Mouse (Mus musculus) hindbrain, postnatal 0 days (tissue): ENCODE data around the gene Kat5. TPM values are rescaled to one million over a fixed set of nuclear protein-coding genes. Genes with fewer than 3 reads are reported as not detected.

Experiments
- ATAC-seq: fragments of 200-750 bp; cut with Nextera tagmentation; 2 replicates; pipeline ENCODE4 v1.8.0; 2017; ENCODE audit warnings: mild to moderate bottlenecking, moderate TSS enrichment, moderate library complexity
- DNase-seq: peaks from one replicate; pipeline ENCODE4 v3.0.0-alpha.2; 2015; ENCODE audit warnings: low spot score
- H3K27ac ChIP-seq: fragments of 300-500 bp; sonication (generic); 2 replicates; pipeline ENCODE4 v1.5.1; 2014; ENCODE audit warnings: mild to moderate bottlenecking
- H3K27me3 ChIP-seq: fragments of 300-500 bp; sonication (generic); 2 replicates; pipeline ENCODE4 v1.6.1; 2014; ENCODE audit warnings: low read length, mixed read lengths; ENCODE audit not compliant: insufficient read depth
- H3K36me3 ChIP-seq: fragments of 300-500 bp; sonication (generic); 2 replicates; pipeline ENCODE4 v1.6.1; 2014; ENCODE audit warnings: low read length, mixed read lengths; ENCODE audit not compliant: insufficient read depth
- H3K4me1 ChIP-seq: fragments of 300-500 bp; sonication (generic); 2 replicates; pipeline ENCODE4 v1.6.1; 2014; ENCODE audit warnings: antibody characterized with exemption, low read length, mixed read lengths; ENCODE audit not compliant: insufficient read depth
- H3K4me2 ChIP-seq: fragments of 300-500 bp; sonication (generic); 2 replicates; pipeline ENCODE4 v1.6.1; 2014; ENCODE audit warnings: low read depth, mild to moderate bottlenecking, low read length, moderate library complexity, mixed read lengths
- H3K4me3 ChIP-seq: fragments of 300-500 bp; sonication (generic); 2 replicates; pipeline ENCODE4 v1.5.1; 2014; ENCODE audit warnings: low read length
- H3K9ac ChIP-seq: fragments of 300-500 bp; sonication (generic); replicated peaks from 2 replicates; pipeline ENCODE4 v1.6.1; 2014; ENCODE audit warnings: mild to moderate bottlenecking, low read length, moderate library complexity, mixed read lengths
- H3K9me3 ChIP-seq: fragments of 300-500 bp; sonication (generic); 2 replicates; pipeline ENCODE4 v1.6.1; 2016; ENCODE audit warnings: low read length, mixed read lengths
- CTCF ChIP-seq: IDR thresholded peaks from 2 replicates; pipeline ENCODE4 v1.5.1; 2016; ENCODE audit warnings: antibody characterized with exemption, control low read depth, low read depth
- WGBS: fragments of 180-500 bp; shearing (Covaris S2); extraction: QIAGEN DNeasy Blood & Tissue Kit; methylation state at CpG from one replicate; pipeline ENCODE4 v1.1.7; 2014; 5-methylcytosine and 5-hydroxymethylcytosine counted together
- polyA plus RNA-seq: library from polyadenylated mRNA; unstranded; fragments of >200 nt; fragmentation: Nextera tagmentation; extraction: Ambion mirVana; gene quantifications from 2 replicates; pipeline ENCODE4 v1.2.1, GENCODE M21; 2015
- total RNA-seq: library from RNA; depleted of rRNA; stranded (reverse); fragments of >200 nt; gene quantifications from 2 replicates; pipeline ENCODE4 v1.2.3, GENCODE M21; 2014

The Kat5 gene
- total and polyA plus RNA-seq, 2 experiments from 2014 or later = 72.0 to 95.2 TPM

DNA sequence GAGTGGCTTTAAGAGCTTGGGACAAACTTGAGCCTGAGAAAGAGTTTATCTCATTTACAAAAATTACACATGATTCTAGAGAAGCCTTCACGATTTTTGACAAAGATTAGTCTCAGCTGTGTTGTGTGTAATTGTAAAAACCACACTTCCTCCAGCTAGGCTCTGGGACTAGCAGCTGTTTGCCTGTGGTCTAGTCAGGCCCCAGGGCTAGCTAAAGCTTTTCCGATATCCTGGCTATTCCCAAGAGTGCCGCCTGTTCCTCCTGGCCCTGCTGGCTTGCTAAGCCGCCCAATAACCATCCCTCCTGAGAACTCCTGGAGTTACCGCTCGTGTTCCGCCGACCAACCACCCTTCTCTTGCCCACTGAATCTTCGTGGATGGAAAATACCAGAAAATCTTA is 22.1 kb upstream of the Kat5 start:
- Histone ChIP-seq H3K27ac (no peak overlapping the region), H3K9me3 (no peaks in the 10 kb centered on the region), H3K4me2 (no peak overlapping the region), H3K9ac (no peak overlapping the region), H3K4me3 (no peak overlapping the region), H3K36me3 (no peaks in the 10 kb centered on the region), H3K4me1 (peaks cover 9% of the 10 kb centered on the region), H3K27me3 (no peaks in the 10 kb centered on the region)
- ATAC-seq = no peak
- no peak for DNase-seq
- no peak for TF ChIP-seq CTCF
- WGBS = 78% methylated on average over 9 of the region's 9 CpGs

- no peak overlapping the region for H3K4me3 ChIP-seq
- H3K9me3 ChIP-seq = no peaks in the 10 kb centered on the region
- H3K9ac ChIP-seq = no peak overlapping the region
- ATAC-seq (no peak), DNase-seq (no peak)
- no peak overlapping the region for H3K4me2 ChIP-seq
- TF ChIP-seq CTCF = no peak
- H3K4me1 ChIP-seq = no peaks in the 10 kb centered on the region
- no peaks in the 10 kb centered on the region for H3K36me3 ChIP-seq
- no peak overlapping the region for H3K27ac ChIP-seq
- H3K27me3 ChIP-seq = no peaks in the 10 kb centered on the region
These were observed 19.9 kb upstream of the Kat5 start for GRCm38 (mm10) chr19:5629907-5630306.

DNA sequence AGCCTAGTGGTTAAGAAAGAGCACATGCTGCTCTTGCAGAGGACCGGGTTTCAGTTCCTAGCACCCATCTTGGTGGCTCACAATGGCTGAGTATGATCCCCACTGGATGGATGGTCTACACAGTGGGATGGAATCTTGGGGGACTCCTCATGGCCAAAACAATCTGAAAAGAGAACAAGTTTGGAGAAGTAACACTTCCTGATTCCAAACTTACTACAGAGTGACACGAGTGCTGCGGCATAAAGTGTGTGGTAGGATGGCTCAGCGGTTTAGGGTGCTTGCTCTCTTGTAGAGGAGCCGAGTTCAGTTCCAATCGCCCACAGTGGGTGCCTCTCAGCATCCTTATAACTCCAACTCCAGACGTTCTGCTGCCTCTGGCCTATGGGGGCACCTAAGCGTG is 15.3 kb upstream of the Kat5 start:
- H3K9ac ChIP-seq = no peak overlapping the region
- no peaks in the 10 kb centered on the region for H3K4me1 ChIP-seq
- WGBS = 88% methylated on average over 8 of the region's 8 CpGs
- no peaks in the 10 kb centered on the region for H3K9me3 ChIP-seq
- no peak overlapping the region for H3K4me3 ChIP-seq
- DNase-seq (no peak), ATAC-seq (no peak)
- no peak overlapping the region for H3K27ac ChIP-seq
- H3K4me2 ChIP-seq = no peak overlapping the region
- TF ChIP-seq CTCF = no peak
- no peaks in the 10 kb centered on the region for H3K36me3 ChIP-seq
- H3K27me3 ChIP-seq = no peaks in the 10 kb centered on the region

GRCm38 (mm10) chr19:5621884-5622283 is 11.8 kb upstream of the Kat5 start:
- H3K27ac ChIP-seq = no peak overlapping the region
- WGBS = 78% methylated on average over 5 of the region's 5 CpGs

GRCm38 (mm10) chr19:5620007-5620406 is 10.0 kb upstream of the Kat5 start:
- H3K27me3 ChIP-seq = no peaks in the 10 kb centered on the region; the same call in 1 of the 2 replicates
- H3K27ac ChIP-seq = no peak overlapping the region
- no peak overlapping the region for H3K4me2 ChIP-seq
- H3K36me3 ChIP-seq = no peaks in the 10 kb centered on the region
- H3K9ac ChIP-seq = no peak overlapping the region
- TF ChIP-seq CTCF = no peak
- no peaks in the 10 kb centered on the region for H3K9me3 ChIP-seq
- no peaks in the 10 kb centered on the region for H3K4me1 ChIP-seq
- no peak for DNase-seq
- no peak overlapping the region for H3K4me3 ChIP-seq
- 93% methylated on average over 4 of the region's 4 CpGs for WGBS
- no peak for ATAC-seq

More at GRCm38 (mm10) chr19:5621884-5622283, 11.8 kb upstream of the Kat5 start:
- Histone ChIP-seq H3K4me3 (no peak overlapping the region), H3K9me3 (no peaks in the 10 kb centered on the region), H3K4me1 (no peaks in the 10 kb centered on the region), H3K4me2 (no peak overlapping the region), H3K27me3 (no peaks in the 10 kb centered on the region), H3K36me3 (no peaks in the 10 kb centered on the region), H3K9ac (no peak overlapping the region)
- DNase-seq = no peak
- no peak for ATAC-seq
- no peak for TF ChIP-seq CTCF

DNA sequence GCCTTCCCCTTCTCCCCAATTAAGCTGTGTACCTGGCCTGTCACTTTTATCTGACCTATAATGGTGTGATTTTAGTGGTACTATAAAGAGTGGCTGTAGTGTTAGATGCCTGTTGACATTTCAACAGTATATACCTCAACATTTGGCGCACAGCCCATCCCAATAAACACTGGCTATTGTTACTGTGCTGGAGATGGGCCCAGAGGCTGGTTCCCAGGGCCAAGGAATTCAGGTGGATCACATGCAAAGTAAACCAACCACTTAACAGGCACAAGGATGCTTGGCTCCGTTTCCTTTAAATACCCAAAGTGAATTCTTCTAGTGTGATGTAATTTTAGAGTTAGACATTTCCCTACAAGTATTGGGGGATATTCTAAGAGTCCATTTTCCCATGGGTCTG is 4.9 kb upstream of the Kat5 start:
- WGBS = 50% methylated on average over 2 of the region's 2 CpGs
- no peak for DNase-seq
- Histone ChIP-seq H3K9me3 (no peaks in the 10 kb centered on the region), H3K27me3 (no peaks in the 10 kb centered on the region; the same call in 1 of the 2 replicates), H3K4me3 (no peak overlapping the region), H3K9ac (no peak overlapping the region), H3K27ac (no peak overlapping the region), H3K4me1 (no peaks in the 10 kb centered on the region), H3K36me3 (no peaks in the 10 kb centered on the region), H3K4me2 (no peak overlapping the region)
- ATAC-seq = no peak
- TF ChIP-seq CTCF = no peak

GRCm38 (mm10) chr19:5612762-5613411 is 2.9 kb upstream of the Kat5 start:
- H3K4me1 ChIP-seq = 0 out of 2 replicates have a peak, but pooled peaks cover 7% of the 10 kb centered on the region
- no peak overlapping the region for H3K4me3 ChIP-seq
- H3K9me3 ChIP-seq = no peaks in the 10 kb centered on the region
- H3K27me3 ChIP-seq = no peaks in the 10 kb centered on the region; the same call in 1 of the 2 replicates
- no peak for TF ChIP-seq CTCF
- H3K9ac ChIP-seq = no peak overlapping the region
- peaks cover 4% of the 10 kb centered on the region; the same call in 1 of the 2 replicates for H3K36me3 ChIP-seq
- DNase-seq (no peak), ATAC-seq (no peak)
- 73% methylated on average over 3 of the region's 3 CpGs for WGBS
- H3K27ac ChIP-seq = no peak overlapping the region
- no peak overlapping the region for H3K4me2 ChIP-seq
